Mouse (Mus musculus) brain, adult 2 months (tissue): ENCODE measurements around the gene Idh2.
A peak's percentile ranks its signal among the peaks of the same experiment; 100 is the strongest.
"Not testable (repeated sequence)": the region's sequence is repeated elsewhere in the genome, so short reads cannot be mapped to it uniquely, and the experiment has no call there.

Experiments used
- DNase-seq: peaks from one replicate; pipeline ENCODE4 v3.0.0; 2011; ENCODE audit warnings: low read depth, low spot score

Idh2 gene

DNA sequence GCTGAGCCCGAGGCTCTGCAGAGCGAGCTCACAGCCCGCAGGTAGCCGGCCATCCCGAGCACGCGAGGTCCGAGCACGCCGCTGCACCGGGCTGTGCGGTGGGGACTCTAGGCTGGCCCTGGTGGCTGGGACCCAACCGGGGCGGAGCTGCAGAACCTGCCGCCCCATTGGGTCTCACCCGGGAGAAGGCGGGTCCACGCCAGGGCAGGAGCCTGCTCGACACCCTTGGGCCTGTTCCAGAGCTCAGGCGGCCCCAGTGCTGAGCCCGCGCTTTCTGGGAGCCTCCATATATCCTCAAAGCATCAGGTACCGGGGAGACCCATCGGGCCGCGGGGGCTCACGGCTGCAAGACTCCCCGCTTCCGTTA is at the start of gene Idh2:
TSS of gene Idh2 (minus strand) at position 169 of the 367 bp plus-strand sequence.
- DNase-seq, result peak; percentile 96

DNA sequence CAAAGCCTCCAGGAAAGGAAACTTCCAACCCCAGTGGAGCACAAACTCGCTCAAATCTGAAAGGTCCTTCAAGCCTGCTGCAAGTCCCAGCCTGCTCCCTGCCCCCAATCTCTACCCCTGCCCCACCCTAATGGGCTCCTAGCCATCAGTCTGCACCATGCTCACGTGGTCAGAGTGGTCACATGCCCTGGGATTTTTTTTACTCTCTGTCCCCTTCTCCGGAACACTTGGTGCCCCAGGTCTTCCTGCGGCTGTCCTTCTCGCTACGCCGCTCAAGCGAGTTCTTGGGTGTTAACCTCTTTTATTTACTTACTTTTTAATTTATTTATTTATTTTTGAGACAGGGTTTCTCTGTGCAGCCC is 45.7 kb upstream of the Idh2 start:
- peak; percentile 10 for DNase-seq

DNA sequence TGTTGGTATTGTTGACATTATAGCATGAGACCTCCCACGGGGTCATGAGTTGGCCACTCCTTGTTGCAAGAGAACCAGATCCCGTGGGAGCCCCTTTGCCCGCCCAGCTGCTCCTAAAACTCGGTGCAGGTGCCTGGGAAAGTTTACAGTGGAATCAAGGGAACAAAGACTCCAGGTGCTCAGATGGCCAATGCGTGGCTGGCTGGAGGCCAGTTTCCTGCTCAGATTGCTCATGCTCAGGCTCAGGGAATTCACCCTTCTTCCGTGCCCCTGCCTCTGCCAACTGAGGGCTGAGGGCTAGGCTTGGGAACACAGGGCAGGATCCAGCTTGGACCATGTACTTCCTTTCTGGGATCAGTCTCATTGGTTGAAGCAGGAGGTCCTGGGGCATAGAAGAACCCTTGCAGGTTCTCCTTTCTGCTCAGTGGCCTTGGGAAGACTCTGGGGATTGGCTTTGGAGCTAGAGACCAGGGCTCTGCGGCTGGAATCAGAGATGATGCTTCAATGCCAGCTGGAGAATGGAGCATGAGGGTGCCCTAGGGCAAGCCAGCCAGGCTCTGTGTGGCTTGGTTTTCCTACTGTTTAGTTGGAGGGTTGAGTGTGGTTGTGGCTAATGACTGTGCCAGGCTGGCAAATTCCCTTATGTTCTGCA is 45.2 kb upstream of the Idh2 start:
- DNase-seq, result no peak

- no peak for DNase-seq
Observed at GRCm38 (mm10) chr7:80158496-80159268, 43.5 kb upstream of the Idh2 start.

DNA sequence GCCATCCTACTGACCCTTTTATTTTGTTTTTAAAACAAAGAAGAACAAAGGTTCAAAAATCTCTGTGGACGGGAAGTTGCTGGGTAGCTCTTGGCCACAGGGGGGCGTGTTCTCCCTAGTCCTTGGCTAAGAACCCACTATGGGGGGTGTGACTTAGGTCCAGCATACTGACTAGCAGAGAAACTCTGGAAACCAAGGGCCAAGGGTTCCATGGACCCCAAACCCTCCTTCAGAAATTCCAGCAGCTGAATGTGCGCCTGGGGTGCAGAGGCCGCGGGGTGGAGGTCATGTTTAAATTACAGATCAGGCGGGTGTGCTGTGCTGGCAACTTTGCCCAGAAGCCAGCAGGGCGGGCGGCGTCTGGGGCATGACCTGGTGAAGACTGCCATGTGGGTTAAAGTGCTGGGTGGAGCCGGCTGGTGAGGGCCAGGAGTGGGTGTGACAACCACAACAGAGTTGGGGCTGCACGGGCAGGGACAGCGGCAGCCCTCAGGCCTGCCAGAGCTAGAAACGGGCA is 41.6 kb upstream of the Idh2 start:
- DNase-seq, result peak; percentile 48

DNA sequence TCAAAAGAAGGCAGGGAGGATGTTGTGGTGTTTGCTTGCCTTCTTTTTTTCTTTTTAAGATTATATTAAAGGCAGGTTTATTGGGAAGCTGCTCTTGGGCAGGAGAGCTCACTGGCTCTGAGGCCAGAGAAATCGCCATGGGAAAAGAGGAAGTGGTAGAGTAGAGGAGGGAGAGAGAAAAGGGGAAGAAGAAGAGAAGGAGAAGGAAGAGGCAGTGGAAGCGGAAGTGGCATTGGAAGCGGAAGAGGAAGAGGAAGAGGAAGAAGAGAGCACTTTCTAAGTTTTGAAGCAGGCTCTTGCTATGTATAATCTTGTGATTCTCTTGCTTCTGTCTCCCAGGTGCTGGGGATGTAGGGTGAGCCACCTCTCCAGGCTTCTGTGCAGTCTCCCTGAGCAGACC is 39.5 kb upstream of the Idh2 start:
- DNase-seq, result no peak

GRCm38 (mm10) chr7:80152756-80153155 is 37.6 kb upstream of the Idh2 start:
- no peak for DNase-seq

DNA sequence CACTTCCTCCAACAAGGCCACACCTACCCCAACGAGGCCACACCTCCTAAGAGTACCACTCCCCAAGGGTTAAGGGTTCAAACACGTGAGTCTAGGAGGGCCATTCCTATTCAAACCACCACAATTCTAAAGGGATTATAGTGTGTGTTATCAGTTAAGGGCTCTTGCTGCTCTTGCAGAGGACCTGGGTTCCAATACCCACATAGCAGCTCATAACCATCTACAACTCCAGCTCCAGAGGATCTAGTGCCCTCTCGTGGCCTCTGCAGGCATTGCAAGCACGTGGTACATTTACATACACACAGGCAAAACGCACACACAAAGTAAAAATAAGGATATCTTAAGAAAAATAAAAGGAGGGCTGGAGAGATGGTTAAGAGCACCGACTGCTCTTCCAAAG is 37.0 kb upstream of the Idh2 start:
- DNase-seq, result no peak

GRCm38 (mm10) chr7:80149356-80149755 is 34.2 kb upstream of the Idh2 start:
- DNase-seq, result peak; percentile 59

DNA sequence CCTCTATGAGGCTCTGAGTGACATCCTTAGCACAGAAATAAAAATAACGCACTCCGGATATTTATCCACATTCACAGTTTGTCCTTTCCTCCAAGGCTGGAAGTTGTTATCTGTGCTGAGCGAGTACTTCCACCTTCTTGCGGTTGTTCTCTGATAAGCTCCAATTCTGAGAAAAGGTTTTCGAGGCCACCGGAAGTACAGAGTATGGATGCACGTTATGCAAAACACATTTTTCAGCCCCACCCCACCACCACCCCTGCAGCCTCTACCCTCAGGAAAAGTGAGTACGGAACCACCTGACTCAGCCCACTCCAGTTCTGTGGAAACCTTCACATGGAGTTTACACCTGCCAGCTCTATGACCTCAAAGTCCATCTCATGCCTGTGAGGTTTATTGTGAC is 30.9 kb upstream of the Idh2 start:
- DNase-seq, result no peak

GRCm38 (mm10) chr7:80144695-80145094 is 29.5 kb upstream of the Idh2 start:
- DNase-seq, result no peak

DNA sequence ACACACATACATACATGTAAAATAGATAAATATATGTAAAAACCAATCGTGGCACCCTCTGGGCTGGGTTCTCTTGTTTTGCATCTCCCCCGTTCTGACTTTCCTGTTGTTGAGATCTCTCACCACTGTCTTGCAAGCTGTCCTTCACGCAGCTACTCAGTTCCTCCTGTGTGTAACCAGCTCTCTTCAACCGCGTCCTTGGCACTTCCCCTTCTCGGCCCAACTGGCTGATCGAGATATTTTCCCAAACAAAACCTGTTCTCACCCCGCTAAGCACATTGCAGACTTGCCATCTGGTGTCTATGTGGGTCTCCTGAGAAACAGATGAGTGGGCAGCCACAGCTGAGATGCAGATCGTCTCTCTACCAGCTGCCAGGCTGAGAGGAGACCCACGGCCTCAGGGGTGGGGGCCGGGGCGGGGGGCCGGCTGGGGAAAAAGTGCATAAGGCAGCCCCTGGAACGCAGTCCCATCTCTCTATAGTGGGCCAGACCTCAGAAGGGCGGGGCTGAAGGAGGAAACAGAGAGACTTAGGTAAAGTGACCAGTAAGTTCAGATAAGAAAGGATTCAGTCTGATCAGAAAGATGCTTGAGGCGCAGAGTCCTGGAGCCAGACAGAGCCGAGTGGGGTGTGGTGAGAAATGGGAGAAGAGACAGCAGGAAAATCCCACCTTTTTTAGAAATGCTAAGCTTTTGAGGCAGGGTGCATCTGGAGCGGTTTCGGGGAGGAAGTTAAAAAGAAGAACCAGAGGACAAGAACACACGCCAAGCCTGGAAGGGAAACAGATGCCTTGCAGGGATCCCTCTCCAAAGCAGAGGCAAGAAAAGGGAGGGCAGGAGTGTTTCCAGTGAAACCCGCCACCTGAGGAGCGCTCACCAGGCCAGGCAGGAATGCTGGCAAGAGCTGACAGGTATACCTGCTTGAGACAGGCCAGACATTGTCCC is 28.4 kb upstream of the Idh2 start:
- peak; percentile 91 for DNase-seq

DNA sequence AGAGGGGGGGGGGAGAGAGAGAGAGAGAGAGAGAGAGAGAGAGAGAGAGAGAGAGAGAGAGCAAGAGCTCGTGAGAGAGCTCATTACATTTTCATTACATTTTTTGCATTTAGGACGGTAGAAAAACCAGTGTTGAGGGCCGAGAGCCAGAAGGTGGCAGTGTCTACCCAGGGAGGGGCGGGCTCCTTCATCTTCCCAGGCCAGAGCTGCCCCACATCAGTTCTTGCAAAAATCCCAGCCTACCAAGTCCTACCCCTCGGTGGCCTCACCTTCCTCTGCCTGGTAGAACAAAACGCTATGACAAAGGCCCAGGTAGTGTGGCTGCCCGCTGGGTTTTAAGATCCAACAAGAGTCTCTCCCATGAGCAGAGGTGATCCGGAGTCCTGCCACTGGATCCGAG is 25.6 kb upstream of the Idh2 start:
- DNase-seq, result peak; percentile 82

DNA sequence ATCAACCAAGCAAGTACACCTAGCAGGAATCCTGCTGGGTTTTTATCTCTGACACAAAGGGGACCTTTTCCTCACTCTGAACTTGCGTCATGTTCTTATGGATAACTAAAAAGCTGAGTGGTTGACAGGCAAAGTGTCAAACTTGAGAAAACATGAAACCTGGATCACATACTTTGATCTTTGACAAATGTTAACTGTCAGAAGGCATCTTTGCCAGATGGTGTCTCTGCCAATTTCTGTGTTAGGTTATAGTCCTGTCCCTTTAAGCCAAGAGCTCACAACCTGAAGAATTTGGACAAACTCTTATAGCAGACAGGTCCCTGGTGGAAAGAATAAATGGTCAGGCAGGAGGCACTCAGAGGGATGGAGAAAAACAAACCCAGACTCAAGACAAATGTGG is 23.2 kb upstream of the Idh2 start:
- DNase-seq, result no peak

GRCm38 (mm10) chr7:80135173-80135532 is 20.0 kb upstream of the Idh2 start:
- no peak for DNase-seq

DNA sequence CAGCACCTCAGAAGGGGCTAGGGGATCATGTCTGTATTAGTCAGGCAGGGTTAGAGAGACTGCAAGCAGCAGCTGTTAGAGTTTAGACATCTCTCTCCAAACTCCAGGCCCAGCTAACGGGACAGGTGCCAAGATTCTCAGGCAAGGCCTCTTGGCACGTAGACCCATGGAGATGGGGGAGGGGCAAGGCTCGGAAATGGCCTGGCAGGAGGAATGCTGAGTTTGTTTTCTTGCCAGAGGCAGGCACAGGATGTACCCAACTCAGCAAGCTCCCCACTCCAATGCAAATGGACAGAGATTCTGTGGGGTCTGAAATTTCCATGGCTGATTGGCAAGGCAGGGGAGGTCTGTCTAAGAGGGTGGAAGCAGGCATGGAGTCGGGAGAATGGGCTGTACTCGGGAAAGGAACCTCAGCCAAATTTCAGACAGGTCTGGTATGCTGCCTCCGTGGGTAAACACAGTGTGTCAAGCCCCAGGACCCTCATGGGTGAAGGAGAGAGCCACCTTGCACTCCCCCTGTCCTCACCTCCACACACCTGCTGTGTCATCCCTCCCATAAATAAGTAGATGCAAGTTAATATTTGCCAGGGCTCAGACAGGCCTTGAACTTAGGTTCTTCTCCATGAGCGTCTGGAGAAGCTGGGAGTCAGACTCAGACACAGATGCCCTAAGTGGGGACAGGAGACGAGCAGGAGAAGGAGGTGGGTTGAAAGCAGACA is 19.4 kb upstream of the Idh2 start:
- DNase-seq, result peak; percentile 77

GRCm38 (mm10) chr7:80132541-80132940 is 17.3 kb upstream of the Idh2 start:
- DNase-seq, result peak; percentile 47

- DNase-seq, result not testable (repeated sequence)
Observed at GRCm38 (mm10) chr7:80131315-80131714, 16.1 kb upstream of the Idh2 start.

DNA sequence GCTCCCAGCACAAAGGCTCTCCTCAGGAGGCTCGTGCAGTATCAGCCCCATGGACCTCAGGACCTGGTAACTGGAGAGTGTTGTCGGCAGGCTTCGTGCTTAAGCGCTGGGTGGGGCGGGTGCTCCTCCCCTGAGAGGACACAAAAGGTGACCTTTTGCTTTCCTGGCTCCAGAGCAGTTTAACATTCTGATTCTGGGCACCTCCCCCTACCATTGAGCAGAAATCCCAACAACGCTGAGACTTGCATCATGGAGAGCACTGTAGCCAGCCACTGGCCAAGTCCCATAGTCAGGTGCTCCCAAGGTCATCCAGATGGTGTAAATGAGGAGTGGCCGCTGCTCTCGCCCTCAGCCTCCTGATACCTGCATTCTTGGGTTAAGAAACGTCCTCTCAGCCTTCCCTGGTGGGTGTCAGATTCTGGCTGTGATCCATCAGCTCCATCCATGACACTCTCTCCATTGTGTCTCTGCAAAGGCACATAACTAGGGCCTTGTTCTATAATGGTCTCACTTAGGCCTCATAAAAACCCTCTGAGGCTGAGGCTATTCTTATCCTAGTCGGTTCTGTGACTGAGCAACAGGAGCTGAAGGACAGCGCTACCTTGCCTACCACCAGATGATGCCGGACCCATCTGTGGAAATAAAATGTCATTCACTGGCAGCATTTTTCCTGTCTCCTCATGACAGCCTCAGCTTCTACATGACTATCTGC is 15.3 kb upstream of the Idh2 start:
- DNase-seq, result no peak

- no peak for DNase-seq
Observed at GRCm38 (mm10) chr7:80129278-80129677, 14.1 kb upstream of the Idh2 start.

DNA sequence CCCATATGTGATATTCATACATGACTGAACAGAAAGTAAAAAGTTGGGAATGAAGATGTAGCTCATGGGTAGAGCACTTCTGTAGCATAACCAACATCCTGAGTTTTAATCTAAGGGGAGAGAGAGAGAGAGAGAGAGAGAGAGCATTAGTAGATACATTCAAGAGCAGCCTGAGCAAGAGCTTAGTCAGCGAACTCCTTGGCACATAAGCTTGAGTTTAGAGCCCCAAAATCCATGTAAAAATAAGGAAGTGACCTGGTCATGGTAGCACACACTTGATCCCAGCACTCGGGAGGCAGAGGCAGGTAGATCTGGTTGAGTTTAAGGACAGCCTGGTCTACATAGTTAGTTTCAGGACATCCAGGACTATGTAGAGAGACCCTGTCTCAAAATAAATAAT is 8.5 kb upstream of the Idh2 start:
- no peak for DNase-seq
